Mouse (Mus musculus) right cerebral cortex, postnatal 14 days (tissue): ENCODE results near the gene Prdm16.
A peak's percentile ranks its signal among the peaks of the same experiment; 100 is the strongest.

Experiments used
- DNase-seq: peaks from one replicate; pipeline ENCODE4 v3.0.0; 2022

Gene Prdm16

DNA sequence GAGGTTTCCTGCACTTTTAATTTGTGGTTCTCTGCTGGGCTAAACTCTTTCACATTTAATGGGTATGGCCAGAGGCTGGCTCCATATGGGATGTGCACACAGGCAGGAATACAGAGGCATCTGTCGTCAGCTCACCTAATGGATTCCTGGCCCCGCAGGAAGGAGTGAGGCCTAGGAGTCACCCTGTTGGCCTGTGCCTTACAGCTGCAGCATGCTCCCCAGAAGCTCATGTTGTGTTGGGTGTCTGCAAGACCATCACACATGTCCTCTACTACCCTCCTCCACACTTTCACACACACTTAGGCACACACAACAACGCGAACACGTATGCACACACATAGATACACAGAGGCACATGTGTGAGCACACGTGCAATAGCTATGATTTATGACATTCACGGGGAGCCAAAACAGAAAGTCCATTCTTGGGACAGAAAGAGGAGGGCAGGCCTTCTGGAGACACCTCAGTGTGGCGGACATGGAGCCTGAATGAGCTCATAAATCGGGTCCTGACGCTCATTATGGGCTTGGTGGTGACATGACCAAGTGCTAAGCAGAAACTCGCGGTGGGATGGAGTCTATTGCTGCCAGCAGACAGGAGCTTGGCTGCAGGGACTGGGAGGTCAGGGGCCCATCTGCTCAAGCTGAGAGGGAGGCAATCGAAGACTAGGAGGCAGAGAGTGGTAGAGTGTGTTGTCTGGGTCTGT lies 265.0 kb downstream of the Prdm16 start:
- DNase-seq, result no peak

GRCm38 (mm10) chr4:154370841-154371240 lies 265.8 kb downstream of the Prdm16 start:
- DNase-seq, result no peak

- no peak for DNase-seq
Observed at GRCm38 (mm10) chr4:154369089-154369488, 267.6 kb downstream of the Prdm16 start.

DNA sequence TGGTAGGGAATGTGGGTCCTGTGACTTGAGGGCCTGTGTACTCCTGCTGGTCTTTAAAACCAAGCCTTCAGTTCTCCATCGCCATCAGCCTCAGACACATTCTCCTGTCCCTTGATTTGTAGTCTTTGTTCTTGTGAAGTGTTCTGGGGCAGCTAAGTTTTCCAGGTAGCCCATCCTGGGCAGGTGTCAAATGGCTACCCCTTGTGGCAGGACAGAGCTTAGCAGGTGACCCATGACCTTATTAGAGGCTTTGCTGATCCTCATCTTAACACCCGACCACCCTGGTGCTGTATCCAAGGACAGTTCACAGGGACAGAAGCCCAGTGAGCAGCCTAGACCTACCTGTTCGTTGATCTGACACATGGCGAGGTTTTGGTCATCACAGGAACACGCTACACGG lies 269.8 kb downstream of the Prdm16 start:
- no peak for DNase-seq

DNA sequence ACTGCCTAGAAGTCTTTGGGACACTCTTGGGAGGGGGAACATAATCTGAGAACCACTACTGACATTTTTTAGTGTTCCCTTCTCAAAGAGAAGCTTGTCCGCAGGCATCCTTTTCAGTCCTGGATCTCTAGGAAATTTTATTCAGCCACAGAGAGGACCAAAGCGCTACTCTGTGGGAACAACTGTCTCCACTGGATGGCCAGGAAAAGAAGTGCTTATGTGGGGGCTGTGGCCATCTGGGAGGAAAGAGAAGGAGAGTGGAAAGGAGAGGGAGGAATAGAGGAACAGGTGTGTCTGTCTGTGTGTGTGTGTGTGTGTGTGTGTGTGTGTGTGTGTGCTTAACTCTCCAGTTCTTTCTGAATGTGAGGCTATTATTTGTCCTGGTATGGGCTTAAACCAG lies 271.9 kb downstream of the Prdm16 start:
- peak; percentile 32 for DNase-seq

DNA sequence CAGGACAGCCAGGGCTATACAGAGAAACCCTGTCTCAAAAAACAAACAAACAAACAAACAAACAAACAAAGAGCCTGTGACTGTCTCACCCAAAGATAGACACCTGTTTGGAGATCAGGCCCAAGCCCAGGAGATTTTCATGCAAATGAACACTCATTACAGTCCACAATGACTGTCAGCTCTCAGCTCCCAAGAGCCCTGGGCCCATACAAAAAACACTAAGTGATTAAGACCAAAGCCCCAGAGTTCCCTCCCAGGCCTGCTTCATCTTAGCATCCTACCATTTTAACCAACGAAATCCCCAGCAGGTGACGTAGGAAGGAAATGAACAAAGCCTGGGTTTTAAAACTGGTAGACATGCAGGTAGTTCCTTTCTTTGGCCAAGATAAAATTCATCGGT lies 275.8 kb downstream of the Prdm16 start:
- no peak for DNase-seq

GRCm38 (mm10) chr4:154360441-154360840 lies 276.2 kb downstream of the Prdm16 start:
- DNase-seq, result no peak

GRCm38 (mm10) chr4:154359762-154360300 lies 276.8 kb downstream of the Prdm16 start:
- DNase-seq, result no peak

GRCm38 (mm10) chr4:154358816-154359215 lies 277.9 kb downstream of the Prdm16 start:
- no peak for DNase-seq

GRCm38 (mm10) chr4:154358370-154358769 lies 278.3 kb downstream of the Prdm16 start:
- no peak for DNase-seq

DNA sequence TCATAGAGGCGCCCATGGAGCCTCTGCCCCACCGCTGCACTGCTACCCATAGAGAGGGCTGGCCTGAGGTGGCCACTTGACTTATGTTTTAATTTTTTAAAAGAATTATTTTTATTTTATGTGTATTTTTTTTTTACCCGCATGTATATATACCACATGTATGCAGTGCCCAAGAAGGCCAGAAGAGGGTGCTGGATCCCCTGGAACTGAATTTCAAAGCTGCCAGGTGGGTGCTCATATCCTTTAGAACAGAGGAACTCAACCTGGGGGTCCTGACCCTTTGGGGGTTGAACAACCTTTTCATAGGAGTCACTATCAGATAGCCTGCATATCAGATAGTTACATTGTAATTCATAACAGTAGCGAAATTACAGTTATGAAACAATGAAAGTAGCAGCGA lies 281.3 kb downstream of the Prdm16 start:
- no peak for DNase-seq

GRCm38 (mm10) chr4:154352246-154352645 lies 284.4 kb downstream of the Prdm16 start:
- no peak for DNase-seq

- DNase-seq, result no peak
Observed at GRCm38 (mm10) chr4:154348197-154348786, 288.4 kb downstream of the Prdm16 start.

DNA sequence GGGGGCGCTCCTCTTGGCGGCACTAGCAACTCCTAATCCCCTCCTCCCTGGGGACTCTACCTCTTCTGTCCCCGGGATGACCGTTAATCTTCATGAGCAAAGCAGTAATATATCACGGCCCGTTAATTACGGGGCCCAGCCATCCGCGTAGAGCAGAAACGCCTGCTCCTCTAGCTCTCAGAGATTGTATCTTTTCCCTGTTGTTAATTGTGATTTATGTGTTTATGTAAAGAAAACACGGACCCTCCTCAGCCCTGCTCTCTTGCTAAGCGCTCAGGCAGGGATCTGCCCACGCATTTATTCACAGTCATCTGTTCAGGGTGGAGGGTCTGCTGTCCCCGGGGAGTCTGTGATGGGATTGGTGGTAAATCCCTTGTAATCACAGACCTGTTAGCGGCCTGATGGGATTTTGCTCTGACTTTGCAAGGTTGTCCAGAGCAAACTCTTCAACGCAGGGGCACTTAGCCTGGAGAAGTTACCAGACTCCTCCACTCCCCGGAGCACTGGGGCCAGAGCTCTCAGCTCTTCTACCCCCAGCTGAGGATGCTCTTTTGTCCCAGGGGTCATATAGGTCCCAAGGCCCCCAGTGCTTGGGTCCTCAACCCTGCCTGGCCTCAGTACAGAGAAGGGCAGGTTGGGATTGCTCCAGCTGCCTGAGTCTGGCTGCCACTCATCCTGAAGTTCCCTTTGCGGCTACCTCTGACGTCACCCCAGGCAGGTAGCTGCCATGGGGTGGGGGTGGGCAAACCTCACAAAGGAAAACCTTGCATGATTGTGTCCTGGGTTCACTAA lies 289.7 kb downstream of the Prdm16 start:
- no peak for DNase-seq

DNA sequence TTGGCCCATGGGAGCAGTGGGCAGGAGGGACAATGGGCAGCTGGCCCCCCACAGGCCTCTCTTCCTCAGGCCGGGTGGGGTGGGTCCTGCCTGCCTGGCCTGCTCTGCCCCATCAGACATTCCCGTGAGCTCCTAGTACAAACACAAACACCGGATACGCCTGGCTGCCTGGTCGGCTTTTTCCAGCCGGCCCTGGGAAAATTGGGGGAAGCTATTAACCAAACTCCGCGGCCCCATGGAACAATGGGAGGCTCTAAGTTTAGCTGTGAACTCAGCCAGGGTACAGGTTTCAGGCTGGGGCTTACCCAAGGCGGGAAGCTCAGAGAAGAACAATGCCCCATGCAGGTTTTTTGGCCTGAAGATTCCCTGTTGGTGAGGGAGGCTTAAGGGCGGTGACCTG lies 300.0 kb downstream of the Prdm16 start:
- DNase-seq, result no peak

DNA sequence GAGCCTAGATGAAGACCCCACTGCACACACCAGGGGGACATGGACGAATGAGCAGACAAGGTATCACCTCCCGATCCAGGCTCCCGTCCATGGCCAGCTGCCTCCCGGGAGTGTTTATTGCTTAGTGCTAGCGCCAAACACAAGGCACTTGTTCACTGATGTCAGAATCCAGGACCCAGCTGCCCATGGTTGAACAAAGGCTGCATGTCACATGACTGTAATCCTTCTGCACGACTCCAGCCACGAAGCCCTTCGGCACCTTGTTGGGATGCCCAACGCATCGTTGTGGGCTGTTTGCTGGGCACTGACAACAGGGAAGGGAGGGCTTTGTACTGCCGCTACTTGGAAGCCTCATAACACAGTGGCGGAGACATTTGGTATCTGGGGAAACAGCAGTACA lies 300.9 kb downstream of the Prdm16 start, which contains the start of gene B230104I21Rik:
B230104I21Rik (plus strand) TSS at position 367 of the 400 bp plus-strand sequence.
- DNase-seq, result peak; percentile 35

DNA sequence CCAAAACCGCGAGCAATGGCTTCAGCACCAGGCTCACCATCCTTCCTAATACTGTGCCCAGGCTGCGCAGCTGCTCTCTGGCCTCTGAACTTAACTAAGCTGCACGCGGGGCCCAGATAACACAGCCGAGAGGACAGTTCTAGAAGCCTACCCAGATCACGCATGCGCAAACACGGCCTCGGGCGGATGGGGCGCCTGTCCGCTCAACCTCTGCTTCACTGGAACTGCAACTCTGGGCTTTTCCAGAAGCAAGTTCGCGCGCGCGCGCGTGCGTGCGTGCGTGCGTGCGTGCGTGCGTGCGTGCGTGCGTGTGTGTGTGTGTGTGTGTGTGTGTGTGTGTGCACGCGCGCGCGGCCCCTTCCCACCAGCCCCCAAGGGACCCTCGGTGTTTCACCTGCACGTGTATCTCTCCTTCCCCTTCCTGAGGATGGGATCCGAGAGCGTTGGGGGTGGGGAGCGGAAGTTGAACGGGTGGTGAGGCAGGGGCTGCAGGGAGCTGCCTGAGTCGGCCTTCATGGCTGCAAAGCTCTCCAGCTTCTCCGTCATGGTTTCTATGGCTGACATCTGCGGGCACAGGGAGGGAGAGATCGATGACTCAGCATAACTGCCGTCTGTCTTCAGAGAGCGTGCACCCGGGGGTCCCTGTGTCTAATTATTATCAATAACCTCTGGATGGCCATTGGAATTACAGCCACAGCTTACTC lies 301.8 kb downstream of the Prdm16 start:
- DNase-seq, result peak; percentile 23

GRCm38 (mm10) chr4:154333300-154333699 lies 303.4 kb downstream of the Prdm16 start:
- no peak for DNase-seq

DNA sequence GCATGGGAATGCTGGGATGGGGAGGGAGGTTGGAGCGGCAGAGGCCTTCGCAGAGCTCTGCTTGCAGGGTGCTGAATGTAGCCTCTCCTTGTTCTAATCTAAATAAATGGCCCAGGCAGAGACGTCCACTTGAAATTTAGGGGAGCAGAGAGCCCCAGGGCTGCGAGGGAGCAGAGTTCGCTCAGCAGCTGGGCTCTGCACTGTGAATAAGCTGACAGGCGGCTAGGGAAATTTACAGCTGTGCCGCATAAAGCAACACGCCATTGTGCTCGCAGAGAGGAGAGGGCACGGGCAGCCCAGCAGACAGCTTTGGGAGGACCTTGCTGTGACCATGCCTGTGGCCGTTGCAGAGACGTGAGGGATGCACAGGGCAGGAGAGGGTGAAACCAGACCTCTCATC lies 305.4 kb downstream of the Prdm16 start:
- DNase-seq, result no peak

DNA sequence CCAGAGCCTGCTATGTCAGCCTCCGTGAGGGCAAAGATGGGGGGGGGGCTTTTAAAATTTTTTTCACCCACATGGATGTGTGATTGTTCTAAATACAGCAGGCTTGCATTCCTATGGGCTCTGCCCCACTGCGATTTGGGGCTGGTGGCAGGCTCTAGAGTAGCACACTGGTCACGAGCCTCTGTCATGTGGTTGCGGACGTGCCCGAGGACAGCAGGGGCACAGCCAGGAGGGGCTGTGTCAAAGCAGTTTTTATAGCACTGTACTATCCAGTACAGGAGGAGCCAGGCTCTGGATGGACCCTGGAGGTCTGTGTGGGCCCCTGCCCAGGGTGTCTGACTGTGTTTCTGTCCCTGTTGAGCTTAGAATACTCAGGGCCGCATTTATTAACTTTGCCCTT lies 306.7 kb downstream of the Prdm16 start:
- DNase-seq, result no peak

- peak; percentile 66 for DNase-seq
Observed at GRCm38 (mm10) chr4:154328836-154329235, 307.8 kb downstream of the Prdm16 start.

- no peak for DNase-seq
Observed at GRCm38 (mm10) chr4:154328431-154328830, 308.2 kb downstream of the Prdm16 start.

DNA sequence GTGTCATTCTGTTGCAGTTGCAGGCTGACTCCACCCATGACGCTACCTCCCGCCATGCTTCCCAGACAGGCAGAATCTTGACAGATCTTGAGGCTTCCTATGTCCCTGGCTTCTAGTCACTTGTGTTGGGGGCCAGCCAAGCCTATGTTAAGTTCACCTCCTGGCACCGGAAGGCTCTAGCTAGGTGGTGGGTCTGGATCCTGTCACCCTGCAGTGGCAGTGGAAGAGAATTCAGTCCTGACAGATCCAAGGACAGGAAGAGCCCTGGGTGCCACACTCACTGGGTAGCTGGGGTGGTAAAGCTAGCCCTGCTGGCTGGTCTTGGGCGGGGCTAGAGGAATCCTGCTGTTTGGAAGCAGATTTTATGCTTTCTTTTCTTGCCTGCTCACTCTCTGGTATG lies 311.3 kb downstream of the Prdm16 start:
- no peak for DNase-seq
